Mouse (Mus musculus): ENCODE results near the gene Sntb2.

Sntb2 gene

DNA sequence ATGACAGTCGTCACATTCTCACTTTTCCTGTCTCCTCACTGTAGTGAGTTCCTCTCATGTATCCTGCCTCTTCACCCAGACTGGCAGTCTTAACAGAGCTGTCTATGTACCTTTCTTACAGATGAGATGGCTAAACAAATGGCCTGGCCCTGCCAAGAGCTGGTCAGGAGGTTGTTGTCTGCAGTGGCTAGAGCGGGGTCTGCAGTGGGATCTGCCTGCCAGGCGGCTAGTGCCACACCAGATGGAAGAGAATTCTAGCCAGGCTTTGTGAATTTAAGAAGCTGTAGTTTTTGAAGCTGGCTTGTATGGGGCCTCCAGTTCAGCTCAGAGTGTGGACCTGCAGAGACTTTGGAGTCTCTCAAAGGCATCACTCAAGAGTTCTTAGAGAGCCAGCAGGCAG is 100.1 kb downstream of the Sntb2 start:
- DNase-seq (ENCODE audit: low spot score), result no peak

DNA sequence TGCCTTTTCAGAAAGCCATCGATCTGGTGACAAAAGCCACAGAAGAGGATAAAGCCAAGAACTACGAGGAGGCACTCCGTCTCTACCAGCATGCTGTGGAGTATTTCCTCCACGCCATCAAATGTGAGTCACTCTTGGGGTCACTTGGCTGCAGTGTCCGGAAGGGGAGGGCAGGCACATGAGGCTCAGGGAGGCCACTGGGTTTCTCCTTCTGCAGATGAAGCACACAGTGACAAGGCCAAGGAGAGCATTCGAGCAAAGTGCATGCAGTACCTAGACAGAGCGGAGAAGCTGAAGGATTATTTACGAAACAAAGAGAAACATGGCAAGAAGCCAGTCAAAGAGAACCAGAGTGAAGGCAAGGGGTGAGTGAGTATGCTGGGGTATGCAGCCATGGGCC is 101.1 kb downstream of the Sntb2 start:
- DNase-seq (ENCODE audit: low spot score), result no peak

DNA sequence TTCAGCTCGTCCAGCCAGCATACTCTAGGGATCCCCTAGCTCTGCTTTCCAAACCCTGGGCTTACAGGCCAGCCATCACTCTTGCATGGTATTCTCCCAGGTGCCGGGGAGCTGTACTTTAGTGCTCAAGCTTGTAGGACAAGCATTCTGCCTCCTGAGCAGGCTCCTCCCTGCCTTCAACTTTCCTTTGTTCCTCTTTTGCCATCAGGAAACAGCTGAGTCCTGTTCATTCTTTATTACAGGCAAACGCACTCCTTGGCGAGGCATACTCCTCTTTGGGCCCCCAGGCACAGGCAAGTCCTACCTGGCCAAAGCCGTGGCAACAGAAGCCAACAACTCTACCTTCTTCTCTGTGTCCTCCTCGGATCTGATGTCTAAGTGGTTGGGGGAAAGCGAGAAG is 105.1 kb downstream of the Sntb2 start:
- DNase-seq (ENCODE audit: low spot score), result no peak

DNA sequence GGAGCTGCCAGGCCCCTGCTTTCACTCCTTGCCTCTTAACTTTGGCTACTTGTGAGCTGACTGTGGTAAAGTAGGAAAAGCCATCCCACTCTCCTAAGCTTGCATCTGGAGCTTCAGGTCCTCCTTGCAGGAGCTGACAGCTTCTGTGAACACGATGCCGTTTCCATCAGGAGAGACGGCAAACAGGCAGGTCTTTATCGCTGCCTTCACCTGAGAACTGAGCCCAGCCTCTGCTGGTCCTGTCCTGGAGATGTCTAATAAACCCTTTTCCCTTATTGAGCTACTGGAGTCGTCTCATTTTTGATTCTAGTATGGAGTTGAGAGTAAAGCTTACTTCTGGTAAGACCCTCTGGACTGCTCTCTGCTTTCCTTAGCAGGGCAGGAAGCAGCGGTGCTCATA is 109.9 kb downstream of the Sntb2 start:
- no peak for DNase-seq (ENCODE audit: low spot score)

DNA sequence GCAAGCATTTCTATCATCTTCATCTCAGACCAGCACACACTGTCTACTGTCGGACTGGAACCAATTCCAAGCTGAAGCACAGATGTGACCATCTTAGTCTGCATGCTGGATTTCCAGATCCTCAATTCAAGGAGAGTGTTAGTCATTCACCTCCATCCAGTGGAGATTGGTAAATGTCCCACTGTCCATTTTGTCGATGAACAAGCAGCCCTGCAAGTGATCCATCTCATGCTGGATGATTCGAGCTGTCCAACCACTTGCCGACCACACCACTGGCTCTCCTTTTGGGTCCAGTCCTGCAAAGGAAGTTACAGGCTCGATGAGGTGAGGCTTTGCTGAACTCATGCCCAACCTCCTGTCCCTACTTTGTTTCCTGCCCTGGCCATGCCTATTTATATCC is 111.4 kb downstream of the Sntb2 start:
- DNase-seq (ENCODE audit: low spot score), result no peak

DNA sequence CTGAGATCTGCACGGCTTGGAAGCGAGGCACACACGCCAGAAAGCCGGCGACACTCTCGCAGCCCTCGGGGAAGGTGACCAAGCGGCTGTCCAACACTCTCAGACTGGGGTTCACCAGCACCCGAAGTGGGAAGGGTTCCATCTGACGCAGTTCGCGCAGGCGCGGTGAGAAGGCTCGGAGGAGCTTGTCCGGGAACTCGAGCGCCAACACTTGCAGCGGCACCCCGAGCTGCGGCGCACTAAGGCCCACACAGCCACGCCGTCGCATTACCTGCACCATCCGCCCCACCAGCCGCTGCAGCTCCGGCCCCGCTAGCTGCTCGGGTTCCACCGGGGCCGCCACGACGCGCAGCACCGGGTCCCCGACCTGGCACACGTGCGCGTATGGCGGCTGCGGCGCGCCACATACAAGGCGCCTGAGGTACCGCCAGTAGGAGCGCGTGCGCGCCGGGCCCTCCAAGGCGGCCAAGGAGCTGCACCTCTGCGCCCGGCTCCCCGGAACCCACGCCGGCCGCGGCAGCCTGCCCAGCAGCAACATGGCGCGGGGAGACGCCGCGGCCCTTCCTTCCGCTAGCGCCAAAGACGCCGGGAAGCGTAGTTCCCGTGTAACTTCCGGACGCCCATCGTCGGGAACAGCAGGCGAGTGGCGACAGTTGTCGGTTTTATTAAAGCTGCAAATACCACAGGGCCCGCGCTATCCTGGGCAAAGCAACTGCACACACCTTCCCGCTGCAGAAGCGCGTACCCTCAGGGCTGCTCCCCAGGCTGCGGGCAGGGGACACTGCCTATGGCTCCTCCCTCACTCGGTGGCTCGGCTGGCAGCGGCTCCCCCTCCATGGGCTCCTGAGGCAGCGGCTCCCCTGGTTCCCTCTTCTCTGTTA is 112.8 kb downstream of the Sntb2 start, which contains the start of gene Pdf:
Pdf (minus strand) TSS at position 554 of the 881 bp plus-strand sequence.
- DNase-seq (ENCODE audit: low spot score), result peak; percentile 69

DNA sequence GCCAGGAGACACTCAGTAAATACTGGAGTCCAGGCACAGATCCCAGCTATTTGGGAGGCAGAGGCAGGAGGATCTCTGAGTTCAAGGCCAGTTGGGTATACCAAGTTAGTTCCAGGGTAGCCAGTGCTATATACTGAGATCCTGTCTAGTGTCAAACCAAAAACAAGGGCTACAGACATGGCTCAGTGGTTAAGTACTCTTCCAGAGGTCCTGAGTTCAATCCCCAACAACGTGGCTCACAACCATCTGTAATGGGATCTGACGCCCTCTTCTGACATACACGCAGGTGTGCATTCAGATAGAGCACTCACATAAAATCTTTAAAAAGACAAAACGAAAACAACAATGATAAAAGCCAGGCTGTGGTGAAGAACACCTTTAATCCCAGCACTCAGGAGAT is 113.9 kb downstream of the Sntb2 start:
- no peak for DNase-seq (ENCODE audit: low spot score)

DNA sequence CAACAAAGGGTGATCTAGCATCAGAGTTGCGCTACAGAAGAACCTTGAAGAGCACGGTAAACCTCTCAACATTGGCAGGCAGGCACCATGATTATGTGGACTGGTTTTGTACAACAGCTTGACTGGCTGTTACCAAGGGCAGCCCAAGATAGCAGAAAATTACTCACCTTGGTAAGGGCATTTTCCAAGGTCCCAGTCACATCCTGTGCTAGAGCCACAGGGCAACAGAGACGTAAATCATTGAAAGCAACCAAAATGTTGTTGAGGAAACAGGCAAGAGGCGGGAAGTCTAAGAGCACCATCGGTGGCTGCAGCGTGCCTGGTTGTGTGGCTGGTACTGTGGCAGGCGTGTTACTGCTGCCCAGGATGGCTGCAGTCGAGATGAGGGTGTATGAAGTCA is 116.5 kb downstream of the Sntb2 start:
- DNase-seq (ENCODE audit: low spot score), result no peak

DNA sequence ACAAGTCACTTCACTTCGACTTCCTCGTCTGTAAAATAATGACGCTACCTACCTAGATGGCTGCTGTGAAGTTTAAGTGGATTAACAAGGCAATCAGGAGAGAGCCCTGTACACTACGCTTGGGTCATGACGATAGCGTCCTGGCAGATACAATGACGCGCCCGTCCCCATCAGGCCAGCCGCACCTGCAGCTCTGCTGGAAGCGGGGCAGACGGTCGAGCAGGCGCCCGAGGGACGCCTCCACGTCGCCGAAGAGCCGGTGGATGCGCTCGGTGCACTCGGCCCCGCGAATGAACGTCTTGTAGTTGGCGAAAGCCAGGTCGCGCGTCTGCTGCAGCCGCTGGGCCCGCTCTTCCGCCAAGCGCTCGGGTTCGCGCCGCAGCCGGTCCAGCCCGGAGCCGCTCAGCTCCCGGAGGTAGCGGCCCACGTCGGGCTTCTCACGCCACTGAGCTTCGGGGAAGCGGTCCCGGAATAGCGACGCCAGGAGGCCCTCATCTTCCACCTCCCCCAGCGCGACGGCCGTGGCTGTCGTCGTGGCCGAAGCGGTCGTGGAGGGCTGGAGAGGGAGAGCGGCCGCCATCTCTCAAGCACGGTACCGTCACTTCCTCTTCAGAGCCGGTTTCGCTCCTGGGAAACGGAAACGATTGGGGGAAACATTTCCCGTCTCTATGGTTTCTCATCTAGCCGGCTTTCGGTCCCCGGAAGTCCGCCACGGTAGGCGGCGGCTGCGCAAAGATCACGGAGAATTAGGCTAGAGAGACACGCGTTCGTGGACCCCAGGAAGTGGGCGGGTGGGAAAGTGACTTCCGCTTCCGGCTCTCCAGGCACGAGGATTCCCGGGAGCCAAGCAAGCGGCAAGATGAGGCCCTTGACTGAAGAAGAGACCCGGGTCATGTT is 120.8 kb downstream of the Sntb2 start, which contains the start of the genes Cog8 and Nip7:
Cog8 (minus strand) TSS at position 614 of the 897 bp plus-strand sequence.
Nip7 (plus strand) TSS at position 802 of the 897 bp plus-strand sequence.
- DNase-seq (ENCODE audit: low spot score), result peak; percentile 95

DNA sequence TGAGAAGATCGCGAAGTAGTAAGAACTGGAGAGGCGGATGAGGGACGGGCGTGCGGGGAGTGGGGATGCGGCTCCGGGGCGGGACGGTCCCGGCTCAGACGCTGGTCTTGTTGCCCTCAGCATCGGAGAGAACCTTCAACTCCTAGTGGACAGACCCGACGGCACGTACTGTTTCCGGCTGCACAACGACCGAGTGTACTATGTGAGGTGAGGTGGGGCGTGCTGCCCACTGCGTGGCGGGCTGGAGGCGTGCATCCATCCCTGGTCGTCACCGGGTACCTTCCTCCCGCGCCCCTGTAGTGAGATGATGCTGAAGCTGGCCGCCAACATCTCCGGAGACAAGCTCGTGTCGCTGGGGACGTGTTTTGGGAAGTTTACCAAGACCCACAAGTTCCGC is 121.4 kb downstream of the Sntb2 start:
- DNase-seq (ENCODE audit: low spot score), result no peak

DNA sequence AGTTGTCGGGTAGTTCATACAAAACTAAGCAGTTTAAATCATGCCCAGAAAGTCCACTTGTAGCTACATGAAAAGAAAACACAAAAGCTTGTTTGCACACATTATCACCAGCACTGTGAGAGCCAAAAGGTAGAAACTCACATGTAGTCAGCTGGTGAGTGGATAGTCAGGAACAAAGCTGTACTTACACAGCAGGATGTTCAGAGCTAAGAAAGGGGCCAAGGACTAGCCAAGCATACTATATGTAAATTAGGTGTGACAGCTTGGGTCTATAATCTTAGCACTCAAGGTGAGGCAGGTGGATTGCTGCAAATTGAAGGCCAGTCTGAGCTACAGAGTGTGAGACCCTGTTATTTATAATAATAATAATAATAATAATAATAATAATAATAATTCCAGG is 127.1 kb downstream of the Sntb2 start:
- no peak for DNase-seq (ENCODE audit: low spot score)

DNA sequence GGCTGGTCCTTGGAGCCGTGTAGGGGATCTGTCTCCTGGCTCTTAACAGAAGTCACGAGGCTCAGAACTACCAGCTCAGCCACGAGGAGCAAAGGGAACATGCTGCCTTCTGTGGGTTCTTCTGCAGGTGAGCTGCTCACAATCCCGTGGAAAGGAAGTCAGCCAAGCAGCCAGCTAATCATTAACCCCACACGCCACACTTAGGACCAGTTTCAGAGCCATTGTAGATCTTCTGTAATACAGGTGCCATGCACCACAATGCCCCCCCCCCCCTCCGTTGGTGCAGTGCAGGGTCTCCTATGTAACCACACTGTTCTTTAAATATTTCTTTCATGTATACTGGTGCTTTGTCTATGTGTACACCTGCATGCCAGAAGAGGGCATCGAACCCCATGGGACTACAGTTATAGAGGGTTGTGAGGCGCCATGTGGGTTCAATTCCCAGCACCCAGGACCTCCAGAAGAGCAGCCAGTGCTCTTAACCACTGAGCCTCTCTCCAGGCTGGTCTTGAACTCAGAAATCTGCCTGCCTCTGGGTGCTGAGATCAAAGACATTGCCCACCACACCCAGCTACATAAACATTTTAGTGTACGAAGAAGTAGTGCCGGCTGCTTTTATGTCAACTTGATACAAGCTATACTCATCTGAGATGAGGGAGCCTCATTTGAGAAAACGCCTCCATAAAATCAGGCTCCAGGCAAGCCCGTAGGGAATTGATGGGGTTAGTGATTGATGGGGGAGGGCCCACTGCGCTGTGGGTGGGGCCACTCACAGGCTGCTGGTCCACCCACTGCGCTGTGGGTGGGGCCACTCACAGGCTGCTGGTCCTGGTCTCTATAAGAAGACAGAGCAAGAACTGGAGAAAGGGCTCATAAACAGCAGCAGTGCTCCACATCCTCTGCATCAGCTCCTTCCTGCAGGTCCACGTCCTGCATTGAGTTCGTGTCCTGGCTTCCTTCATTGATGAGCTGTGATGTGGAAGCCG is 130.3 kb downstream of the Sntb2 start, which contains the start of gene Tmed6:
Tmed6 (minus strand) TSS at position 134 of the 986 bp plus-strand sequence.
- peak; percentile 79 for DNase-seq (ENCODE audit: low spot score)

Data from c-Kit-positive CD71-positive TER-119-positive erythroid progenitor cells, embryonic 14.5 days (primary cell).